9 mouse cellular contexts compared by ENCODE assay signal in the genomic region with DNA sequence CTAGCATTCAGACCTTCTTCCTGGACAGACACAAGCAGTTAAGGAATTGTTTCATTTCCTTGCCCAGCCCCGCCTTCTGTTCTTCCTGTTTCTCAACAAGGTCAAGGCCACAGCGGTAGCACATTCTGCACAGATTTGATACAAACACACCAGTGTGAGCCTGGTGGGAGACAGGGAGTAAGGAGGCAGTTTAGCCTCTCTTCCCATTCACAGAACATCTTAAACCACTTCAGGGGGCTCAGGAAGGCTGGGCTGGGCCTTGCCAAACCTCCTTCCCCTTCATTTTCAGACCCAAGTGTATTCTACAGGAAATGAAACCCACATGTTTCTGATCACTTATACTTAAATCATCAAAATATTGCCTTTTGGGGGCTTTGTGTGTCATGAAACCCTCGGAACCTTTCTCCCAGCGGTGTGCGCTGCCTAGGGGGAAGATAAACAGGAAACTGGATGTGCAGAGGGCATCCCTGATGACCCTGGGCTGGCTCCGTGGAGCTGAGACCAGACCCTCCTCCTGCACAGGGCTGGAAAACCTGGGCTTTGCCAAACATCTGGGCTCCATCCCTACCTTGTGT.
A peak's percentile ranks its signal among the peaks of the same experiment; 100 is the strongest.
DNase-seq lines count a peak whose midpoint lies in the region; ATAC-seq and TF ChIP-seq lines count a peak whose summit lies in the region.
"Had no signal": no experiment of that assay in that cellular context is flagged by ENCODE, and none has a peak within 500 bp of the region (broad histone marks: within the 10 kb centered on the region; RNA-seq: fewer than 3 reads in every experiment).

No protein-coding gene starts in this region.

- peak; percentile 56 to 79 for DNase-seq in adrenal gland, adult (ENCODE audit: inconsistent age in 2 of 2, low spot score in 1 of 2)
- DNase-seq in adrenal gland, postnatal 25 days = peak; percentile 9
- DNase-seq in heart, postnatal 36 days = peak; percentile 35 to 42
- DNase-seq in liver, postnatal 0 days = peak; percentile 17
- no peak for DNase-seq in left cerebral cortex, postnatal 36 days (ENCODE audit: low spot score in 2 of 2)
- no peak for DNase-seq in left cerebral cortex, postnatal 4 days
- DNase-seq in forebrain, postnatal 0 days = no peak
- DNase-seq in MN1 (ENCODE audit: low spot score) = no peak

- 0 out of 2 replicates have a peak, but pooled peaks cover 5% of the 10 kb centered on the region for H3K4me1 ChIP-seq in liver, postnatal 0 days (ENCODE audit: insufficient read depth)
- H3K4me1 ChIP-seq in forebrain, postnatal 0 days (ENCODE audit: insufficient read depth) = no peaks in the 10 kb centered on the region
- H3K4me1 ChIP-seq: midbrain, embryonic 12.5 days had no signal

- no peak for TF ChIP-seq CTCF in liver, postnatal 0 days (IDR thresholded peaks at IDR 0.05; ENCODE audit: low read depth)
- TF ChIP-seq CTCF in forebrain, postnatal 0 days (IDR thresholded peaks at IDR 0.05; ENCODE audit: low read depth) = no peak

- H3K27me3 ChIP-seq in liver, postnatal 0 days (ENCODE audit: insufficient read depth, low read length) = no peaks in the 10 kb centered on the region
- H3K27me3 ChIP-seq in forebrain, postnatal 0 days (ENCODE audit: insufficient read depth, low read length) = no peaks in the 10 kb centered on the region

- 0 out of 2 replicates have a peak overlapping the region, but pooled peaks have one; percentile 34 for H3K27ac ChIP-seq in liver, postnatal 0 days (ENCODE audit: low read depth)
- no peak overlapping the region for H3K27ac ChIP-seq in forebrain, postnatal 0 days (ENCODE audit: low read depth, low read length)
- H3K27ac ChIP-seq: midbrain, embryonic 12.5 days had no signal

- no peak overlapping the region for H3K9ac ChIP-seq in liver, postnatal 0 days (replicated peaks)
- no peak overlapping the region for H3K9ac ChIP-seq in forebrain, postnatal 0 days
- H3K9ac ChIP-seq: midbrain, embryonic 12.5 days had no signal

- H3K4me2 ChIP-seq in liver, postnatal 0 days (ENCODE audit: low read depth, low read length) = no peak overlapping the region
- H3K4me2 ChIP-seq in forebrain, postnatal 0 days (ENCODE audit: low read depth) = no peak overlapping the region
- H3K4me2 ChIP-seq: midbrain, embryonic 12.5 days had no signal

- no peak overlapping the region for H3K4me3 ChIP-seq in liver, postnatal 0 days (ENCODE audit: low read depth, low read length)
- no peak overlapping the region for H3K4me3 ChIP-seq in forebrain, postnatal 0 days (ENCODE audit: low read depth, low read length)
- H3K4me3 ChIP-seq: midbrain, embryonic 12.5 days had no signal

- peak; percentile 55; the same call in 1 of the 2 replicates for TF ChIP-seq EP300 in liver, postnatal 0 days (IDR thresholded peaks at IDR 0.05; ENCODE audit: low read depth)

- 0 out of 2 replicates have a peak, but pooled peaks have one; percentile 21 for ATAC-seq in liver, postnatal 0 days
- no peak for ATAC-seq in forebrain, postnatal 0 days

- no peaks in the 10 kb centered on the region for H3K36me3 ChIP-seq in liver, postnatal 0 days (replicated peaks; ENCODE audit: insufficient read depth, low read length)
- no peaks in the 10 kb centered on the region for H3K36me3 ChIP-seq in forebrain, postnatal 0 days (ENCODE audit: insufficient read depth)
- H3K36me3 ChIP-seq: midbrain, embryonic 12.5 days had no signal

- no peaks in the 10 kb centered on the region for H3K9me3 ChIP-seq in liver, postnatal 0 days (ENCODE audit: low read length)
- H3K9me3 ChIP-seq in forebrain, postnatal 0 days (ENCODE audit: low read length) = no peaks in the 10 kb centered on the region
- H3K9me3 ChIP-seq: midbrain, embryonic 12.5 days had no signal

- intact Hi-C loops in heart, postnatal 36 days (cut with DNase I) = no loop called here
- intact Hi-C loops in left cerebral cortex, postnatal 36 days (cut with DNase I) = no loop called here
- intact Hi-C loops in left cerebral cortex, postnatal 4 days (cut with DNase I) = no loop called here

- 38% methylated on average over 6 of the region's 6 CpGs for WGBS in liver, postnatal 0 days (ENCODE audit: insufficient replicate concordance)
- WGBS in forebrain, postnatal 0 days = 80% methylated on average over 6 of the region's 6 CpGs

Comparison
In these comparisons a context has a peak if more than half of its experiments do, and no peak if none do; other contexts are left out.
1. DNase-seq: peak in adrenal gland, adult (2 of 2), adrenal gland, postnatal 25 days (single experiment), heart, postnatal 36 days (2 of 2) and liver, postnatal 0 days (single experiment); none in left cerebral cortex, postnatal 36 days (0 of 2), left cerebral cortex, postnatal 4 days (single experiment), forebrain, postnatal 0 days (single experiment) and MN1 (single experiment).